Mouse (Mus musculus) retina, adult 2 months (tissue): ENCODE measurements around the gene Aoc2.
"Not testable (repeated sequence)": the region's sequence is repeated elsewhere in the genome, so short reads cannot be mapped to it uniquely, and the experiment has no call there.

ENCODE experiments used
- DNase-seq: peaks from one replicate; pipeline ENCODE4 v3.0.0-alpha.2; 2012; ENCODE audit warnings: low read depth, low spot score

Gene Aoc2

GRCm38 (mm10) chr11:101355916-101356315 is 31.1 kb downstream of the Aoc2 start:
- DNase-seq, result no peak

- DNase-seq, result no peak
Measured at GRCm38 (mm10) chr11:101357505-101358182, 32.8 kb downstream of the Aoc2 start.

- DNase-seq, result no peak
Measured at GRCm38 (mm10) chr11:101359776-101360175, 34.9 kb downstream of the Aoc2 start.

GRCm38 (mm10) chr11:101360651-101361113 is 35.8 kb downstream of the Aoc2 start:
- DNase-seq, result no peak

- no peak for DNase-seq
Measured at GRCm38 (mm10) chr11:101364531-101364931, 39.7 kb downstream of the Aoc2 start.

- no peak for DNase-seq
Measured at GRCm38 (mm10) chr11:101367326-101367935, 42.6 kb downstream of the Aoc2 start, which contains the start of gene G6pc. TSS of gene G6pc (plus strand) at chr11:101367561.

- DNase-seq, result no peak
Measured at GRCm38 (mm10) chr11:101370141-101370540, 45.3 kb downstream of the Aoc2 start.

GRCm38 (mm10) chr11:101374421-101374938 is 49.6 kb downstream of the Aoc2 start:
- no peak for DNase-seq

- not testable (repeated sequence) for DNase-seq
Measured at GRCm38 (mm10) chr11:101378196-101378595, 53.3 kb downstream of the Aoc2 start.

- no peak for DNase-seq
Measured at GRCm38 (mm10) chr11:101378926-101379325, 54.1 kb downstream of the Aoc2 start.
